Mouse (Mus musculus) E14TG2a.4 (cell line): Measurements from ENCODE around the gene Slc36a2.

Source experiments
- CTCF ChIP-seq: conservative IDR thresholded peaks from 2 replicates; pipeline ENCODE4 v1.5.1; 2014; ENCODE audit warnings: low read length
- NANOG ChIP-seq: IDR thresholded peaks from 2 replicates; pipeline ENCODE4 v1.6.1; 2014; ENCODE audit warnings: borderline replicate concordance, low read length, mixed read lengths
- POU5F1 ChIP-seq: IDR thresholded peaks from 2 replicates; pipeline ENCODE4 v1.6.1; 2014; ENCODE audit warnings: low read length, borderline replicate concordance

DNA sequence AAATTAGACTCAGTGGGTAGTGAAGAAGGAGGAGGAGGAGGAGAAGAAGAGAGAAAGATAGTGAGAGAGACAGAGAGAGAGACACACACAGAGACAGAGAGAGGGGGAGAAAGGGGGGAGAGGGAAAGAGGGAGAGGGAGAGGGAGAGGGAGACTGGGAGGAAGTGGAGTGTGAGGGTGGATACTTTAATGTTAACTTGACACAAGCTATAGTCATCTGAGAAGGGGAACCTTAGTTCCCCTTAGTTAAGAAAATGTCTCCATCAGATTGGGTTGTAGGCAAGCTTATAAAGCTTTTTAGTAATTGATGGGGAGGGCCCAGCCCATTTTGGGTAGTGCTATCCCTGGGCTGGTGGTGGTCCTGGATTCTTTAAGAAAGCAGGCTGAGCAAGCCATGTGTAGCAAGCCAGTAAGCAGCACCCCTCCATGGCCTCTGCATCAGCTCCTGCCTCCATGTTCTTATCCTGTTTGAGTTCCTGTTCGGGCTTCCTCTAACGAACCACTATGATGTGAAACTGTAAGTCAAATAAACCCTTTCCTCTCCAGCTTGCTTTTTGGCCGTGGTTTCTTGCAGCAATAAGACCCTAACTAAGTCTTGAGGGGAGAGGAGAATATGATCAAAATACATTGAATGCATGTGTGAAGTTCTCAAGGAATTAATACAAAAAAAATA is 30.3 kb downstream of the Slc36a2 start:
- TF ChIP-seq CTCF (no peak), POU5F1 (no peak), NANOG (no peak)
